Mouse (Mus musculus) erythroblast, adult 5-6 weeks (primary cell): Measurements from ENCODE around the gene Eml4. TPM values are rescaled to one million over a fixed set of nuclear protein-coding genes. Genes with fewer than 3 reads are reported as not detected.

Experiments
- ATAC-seq: replicated peaks from 2 replicates; pipeline ENCODE4 v1.8.0; 2016; ENCODE audit warnings: moderate number of reproducible peaks, mild to moderate bottlenecking, moderate TSS enrichment, inconsistent platforms; ENCODE audit not compliant: poor library complexity, low FRiP score, severe bottlenecking
- total RNA-seq, 2 experiments: library from RNA; stranded (forward) in 1 of 2; stranded (reverse) in 1 of 2; fragments of 150-400 nt in 1 of 2; fragments of 200-764, 138-1000 nt in 1 of 2; gene quantifications; 2 replicates each; pipeline versions ENCODE4 v1.2.3 to v1.2.4; 2015 to 2017; ENCODE audit warnings: low replicate concordance in 2 of 2

Eml4 gene
- total RNA-seq, 2 experiments from 2014 or later = 8.1 to 10.4 TPM

DNA sequence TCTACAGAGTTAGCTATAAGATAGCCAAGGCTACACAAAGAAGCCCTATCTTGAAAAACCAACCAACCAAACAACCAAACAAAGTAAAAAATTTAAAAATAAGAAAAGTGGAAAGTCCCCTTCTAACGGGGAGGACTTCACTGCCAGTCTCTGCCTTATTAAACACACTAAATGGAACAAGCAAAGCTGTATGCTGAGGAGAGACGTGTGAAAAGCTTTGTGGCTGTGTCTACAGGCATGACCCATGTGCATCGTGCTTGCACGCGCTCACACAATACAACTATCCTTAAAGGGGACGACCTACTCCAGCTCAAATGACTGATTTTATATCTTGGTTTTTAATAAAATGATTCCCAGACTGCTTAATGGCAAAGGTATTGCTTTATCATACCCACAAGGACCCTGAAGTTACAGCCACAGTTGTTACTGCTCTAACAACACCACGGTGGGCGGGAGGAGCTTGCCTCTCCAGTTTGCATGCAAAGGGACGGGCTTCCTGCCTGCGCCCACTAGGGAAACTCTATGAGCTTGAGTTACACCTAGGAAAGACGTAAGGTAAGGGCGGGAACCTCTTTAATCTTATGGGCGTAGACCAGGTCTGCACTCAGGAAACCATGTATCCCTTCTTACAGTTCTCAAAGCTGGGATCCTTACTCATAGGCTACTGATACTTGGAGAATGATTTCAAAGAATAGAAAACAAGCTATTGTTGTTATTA lies 11.2 kb upstream of the Eml4 start:
- ATAC-seq = no peak

DNA sequence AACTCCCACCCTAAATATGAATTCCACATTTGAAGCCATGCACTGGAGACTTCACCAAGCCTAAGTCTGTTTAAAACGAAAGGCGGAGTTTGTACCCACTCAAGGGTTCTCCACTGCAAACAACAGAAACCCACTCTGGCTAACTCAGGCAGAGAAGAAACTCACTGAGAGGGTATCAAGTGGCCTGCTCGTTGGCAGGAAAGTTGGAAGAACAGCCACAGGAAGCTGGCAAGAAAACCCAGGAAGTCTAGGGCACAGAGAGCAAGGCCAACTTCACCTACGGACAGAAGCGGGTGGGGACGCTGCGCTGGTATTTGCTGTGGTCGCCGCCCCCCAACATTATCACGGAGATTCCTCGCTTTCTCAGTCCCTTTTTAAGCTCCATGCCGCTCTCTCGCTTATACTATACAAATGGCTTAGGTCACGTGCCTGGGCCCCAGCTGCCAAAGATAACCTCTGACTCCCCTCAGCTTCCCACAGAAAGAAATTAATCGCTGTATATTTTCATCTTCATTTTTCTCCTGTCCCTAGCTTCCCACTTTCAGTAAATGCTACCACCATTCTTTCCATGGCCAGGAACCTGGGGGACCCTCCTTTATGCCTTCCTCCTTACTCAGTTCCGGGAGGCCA lies 9.7 kb upstream of the Eml4 start:
- ATAC-seq = no peak

DNA sequence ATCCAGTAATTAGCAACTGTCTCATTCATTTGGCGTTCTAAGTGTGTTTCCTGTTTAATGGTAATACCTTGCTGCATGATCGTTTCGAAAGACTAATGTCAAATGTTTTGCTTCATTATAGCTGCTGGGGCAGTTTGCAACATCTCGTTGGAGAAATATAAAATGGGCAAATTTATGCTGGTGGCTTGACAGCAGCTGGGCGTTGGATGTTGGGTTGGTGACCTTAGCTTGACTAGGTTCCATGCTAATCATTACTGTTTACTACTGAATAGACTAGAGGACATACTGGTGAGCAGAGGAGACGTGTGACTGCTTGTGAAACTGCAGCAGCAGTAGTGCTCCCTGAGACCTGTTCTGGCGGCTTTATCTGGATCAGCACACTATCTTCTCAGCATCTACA lies 6.5 kb upstream of the Eml4 start:
- no peak for ATAC-seq

DNA sequence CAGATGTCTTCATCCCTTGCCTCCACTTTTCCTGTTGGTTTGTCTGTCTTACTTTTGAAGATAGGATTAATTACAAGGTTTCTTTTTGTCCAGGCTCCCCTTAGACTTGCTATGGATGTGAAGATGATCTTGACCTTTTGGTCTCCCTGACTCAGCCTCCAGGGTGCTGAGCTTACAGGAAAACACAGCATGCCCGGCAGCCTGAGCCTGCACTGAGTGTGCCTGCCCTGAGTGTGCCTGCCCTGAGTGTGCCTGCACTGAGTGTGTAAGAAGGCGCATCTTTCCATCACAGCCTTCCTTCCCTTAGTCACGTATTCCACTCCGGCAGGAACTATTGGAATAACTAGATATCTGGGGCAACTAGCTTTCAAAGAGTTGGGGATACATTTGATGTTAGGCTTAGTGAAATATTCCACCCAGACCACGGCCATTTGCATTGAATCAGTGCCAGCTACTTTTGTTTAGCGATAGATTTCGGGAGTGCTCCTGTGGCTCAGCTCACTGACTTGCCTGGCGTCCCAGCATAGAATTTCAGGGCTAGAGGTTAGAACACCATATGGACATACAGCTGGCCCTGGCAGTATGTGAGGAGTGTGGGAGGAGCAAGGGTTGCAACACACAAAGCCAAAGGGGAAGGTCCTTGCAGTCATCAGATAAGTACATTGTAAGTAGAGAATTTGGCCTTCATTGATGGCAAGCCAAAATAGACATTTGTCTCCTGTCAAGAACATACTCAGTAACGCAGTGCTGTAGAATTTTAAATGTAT lies 2.5 kb upstream of the Eml4 start:
- ATAC-seq = no peak

DNA sequence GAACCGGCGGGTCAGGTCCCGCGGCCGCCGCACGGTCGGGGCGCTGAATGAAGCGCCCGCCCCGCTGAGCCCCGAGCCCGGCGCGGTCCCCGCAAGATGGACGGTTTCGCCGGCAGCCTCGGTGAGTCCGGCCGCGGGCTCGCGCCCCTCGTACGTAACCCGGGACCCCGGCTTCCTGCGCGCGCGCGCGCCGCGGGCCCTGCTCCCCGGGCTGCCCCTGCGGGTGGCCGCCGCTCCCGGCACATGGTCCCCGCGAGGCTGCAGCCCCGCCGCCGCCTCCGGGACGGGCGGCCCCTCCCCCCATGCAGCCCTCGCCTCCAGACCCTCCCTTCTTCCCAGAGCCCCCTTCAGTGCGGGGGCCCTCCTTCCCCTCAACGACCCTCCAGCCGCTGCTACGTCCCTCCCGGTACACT lies 394 bp downstream of the Eml4 start:
- ATAC-seq = no peak

DNA sequence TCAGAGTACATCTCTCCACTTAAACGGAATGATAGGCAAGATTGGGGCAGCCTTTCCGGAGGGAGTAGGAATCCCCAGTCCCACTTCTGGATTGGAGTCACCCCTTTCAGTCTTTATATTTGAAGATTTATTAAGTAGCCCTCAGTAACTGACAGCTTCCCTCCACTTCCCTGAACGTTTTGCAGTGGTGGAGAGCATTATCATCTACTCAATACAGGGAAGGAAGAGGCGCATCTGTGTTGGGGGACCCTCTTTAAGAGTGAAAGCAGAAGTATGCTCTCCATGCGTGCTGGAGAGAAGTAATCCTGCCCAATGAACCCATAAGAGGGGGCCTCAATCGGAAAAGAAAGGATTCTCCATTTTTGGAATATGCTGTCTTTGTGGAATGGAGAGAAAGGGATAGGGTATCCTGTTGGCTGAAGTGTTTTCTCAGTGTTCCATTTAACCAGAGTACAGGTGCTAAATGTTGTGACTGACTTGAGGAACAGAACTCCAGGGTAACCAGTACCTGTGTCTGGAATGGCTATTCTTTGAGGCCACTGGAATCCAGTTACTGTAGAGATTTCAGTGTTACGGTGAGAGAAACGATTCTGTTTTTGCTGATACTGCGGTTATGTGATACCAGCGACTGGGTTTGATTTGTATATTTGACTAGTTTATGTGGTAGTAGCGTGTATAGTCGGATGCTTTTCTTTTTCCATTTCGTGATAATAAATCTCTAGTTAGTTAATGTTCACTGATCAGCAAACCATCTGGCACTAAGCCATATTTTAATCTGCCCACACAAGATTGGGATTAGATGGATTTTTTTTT lies 1.1 kb downstream of the Eml4 start:
- no peak for ATAC-seq

DNA sequence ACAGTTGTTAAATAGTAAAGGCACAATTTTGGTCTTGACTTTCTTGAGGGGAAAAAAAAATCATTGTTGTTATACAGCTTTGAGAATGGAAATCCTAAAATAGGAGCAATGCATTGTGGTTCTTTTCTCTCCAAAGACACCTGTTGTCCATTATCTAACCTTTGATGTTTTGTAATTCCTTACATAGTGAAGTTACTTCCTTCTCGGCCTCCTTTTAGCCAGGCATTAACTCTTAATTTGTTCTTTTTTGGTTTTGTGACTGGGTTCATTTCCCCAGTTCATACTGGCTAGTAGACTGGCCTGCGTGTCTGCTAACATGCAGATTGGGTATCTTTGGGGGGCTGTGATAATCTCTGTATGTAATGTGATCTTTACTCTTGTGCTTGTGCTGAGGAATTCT lies 1.7 kb downstream of the Eml4 start:
- ATAC-seq = no peak

DNA sequence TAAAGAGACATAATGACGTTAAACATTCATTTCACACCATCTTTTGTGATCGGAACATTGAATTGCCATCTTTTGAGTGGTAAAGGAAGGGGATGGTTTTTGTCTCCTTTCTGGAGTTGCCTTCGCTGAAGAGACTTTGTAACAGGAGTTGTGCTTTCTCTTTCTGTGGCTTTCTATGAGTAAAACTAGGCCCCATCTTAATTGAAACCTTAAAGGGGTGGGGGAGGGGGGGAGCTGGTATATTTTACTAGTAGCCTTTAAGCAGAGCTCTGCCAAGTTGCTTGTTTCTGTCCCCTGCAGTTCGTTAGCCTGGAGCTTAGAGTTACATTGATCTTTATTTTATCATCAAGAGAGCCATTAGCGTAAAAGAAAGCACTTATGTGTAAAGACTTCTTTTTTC lies 2.3 kb downstream of the Eml4 start:
- ATAC-seq = no peak

DNA sequence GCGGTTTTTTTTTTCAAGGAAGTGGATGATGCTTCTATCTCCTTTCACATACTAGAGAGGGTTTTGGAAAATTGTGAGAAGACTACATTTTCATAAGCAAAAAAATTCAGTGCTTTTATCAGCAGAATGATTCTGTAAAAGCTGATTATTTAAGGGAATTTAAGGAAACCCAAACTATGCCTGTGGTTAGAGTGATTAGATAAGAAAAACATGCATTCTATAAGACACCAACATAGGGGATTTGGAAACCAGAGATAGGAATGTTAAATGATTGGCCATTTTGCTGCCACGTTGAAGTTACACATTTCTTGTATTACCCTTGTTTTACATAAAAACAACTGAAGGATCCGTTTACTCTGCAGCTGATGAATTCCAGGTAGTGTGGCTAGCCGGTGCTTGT lies 2.7 kb downstream of the Eml4 start:
- ATAC-seq = no peak

DNA sequence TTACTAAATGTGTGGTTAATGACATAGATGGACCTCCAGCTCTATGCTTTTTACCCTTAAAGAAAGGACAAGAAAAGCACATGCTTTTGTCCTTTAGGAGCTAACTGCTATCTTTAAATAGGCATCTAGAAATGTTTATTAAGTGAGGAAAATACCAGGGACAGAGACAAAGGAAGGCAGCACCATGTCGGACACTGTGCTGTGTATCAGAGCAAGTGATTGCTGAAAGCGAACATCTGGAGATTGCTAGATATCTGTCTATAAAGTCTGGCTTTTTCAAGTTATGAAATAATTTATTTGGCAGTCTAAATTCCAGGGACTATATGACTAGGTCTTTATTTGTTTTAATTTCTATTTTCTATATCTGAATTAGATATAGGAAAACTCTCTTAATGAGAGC lies 4.8 kb downstream of the Eml4 start:
- no peak for ATAC-seq

DNA sequence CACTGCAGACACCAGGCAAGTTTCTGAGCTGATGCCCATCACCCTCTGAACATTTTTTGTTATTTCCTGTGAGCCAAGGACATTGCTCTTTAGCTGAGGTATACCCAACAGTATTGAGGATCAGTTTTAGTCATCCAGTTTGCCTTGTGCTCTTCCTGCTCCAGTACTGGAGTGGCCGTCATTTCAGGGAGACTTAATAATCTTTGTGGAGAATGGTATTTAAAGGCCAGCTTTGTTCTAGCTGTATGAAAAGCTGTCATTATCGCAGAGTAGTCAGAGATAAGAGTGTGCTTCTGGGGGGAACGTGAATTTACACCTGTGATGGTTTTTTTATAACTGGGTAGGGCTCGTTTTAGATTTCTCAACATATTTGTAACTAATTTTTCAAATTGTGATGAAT lies 9.2 kb downstream of the Eml4 start:
- no peak for ATAC-seq

DNA sequence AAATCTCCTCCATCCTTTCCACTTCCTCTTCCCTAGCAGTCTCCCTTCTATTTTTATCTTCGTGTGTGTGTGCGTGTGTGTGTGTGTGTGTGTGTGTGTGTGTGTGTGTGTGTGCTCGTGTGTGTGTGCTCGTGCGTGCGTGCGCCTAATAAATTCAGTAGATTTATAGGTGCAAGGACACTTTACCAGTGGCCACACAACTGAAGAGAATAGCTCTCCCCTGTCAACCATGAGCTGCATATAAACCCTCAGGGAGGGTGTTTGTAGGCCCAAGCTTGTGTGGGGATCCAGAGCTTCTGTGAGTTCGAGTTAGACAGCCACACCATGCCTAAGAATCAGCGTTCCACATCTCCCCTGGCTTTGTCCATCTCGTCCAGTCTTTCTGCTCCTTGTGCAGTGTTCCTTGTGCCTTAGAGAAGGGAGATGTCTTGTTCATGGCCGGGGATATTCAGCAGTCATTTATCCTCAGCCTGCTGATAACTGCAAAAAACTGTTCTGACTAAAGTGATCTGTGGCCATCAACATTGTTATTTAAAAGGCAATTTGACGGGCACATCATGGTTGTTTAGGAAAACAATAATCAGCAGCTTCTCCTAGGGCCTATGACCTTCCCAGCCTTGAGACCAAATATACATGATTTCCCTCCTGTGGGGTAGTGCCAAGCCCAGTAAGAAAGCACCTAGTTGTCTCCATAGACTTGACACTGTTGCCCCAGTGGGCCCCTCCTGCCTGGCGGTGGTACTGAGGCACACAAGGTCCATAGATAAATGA lies 10.2 kb downstream of the Eml4 start:
- no peak for ATAC-seq

DNA sequence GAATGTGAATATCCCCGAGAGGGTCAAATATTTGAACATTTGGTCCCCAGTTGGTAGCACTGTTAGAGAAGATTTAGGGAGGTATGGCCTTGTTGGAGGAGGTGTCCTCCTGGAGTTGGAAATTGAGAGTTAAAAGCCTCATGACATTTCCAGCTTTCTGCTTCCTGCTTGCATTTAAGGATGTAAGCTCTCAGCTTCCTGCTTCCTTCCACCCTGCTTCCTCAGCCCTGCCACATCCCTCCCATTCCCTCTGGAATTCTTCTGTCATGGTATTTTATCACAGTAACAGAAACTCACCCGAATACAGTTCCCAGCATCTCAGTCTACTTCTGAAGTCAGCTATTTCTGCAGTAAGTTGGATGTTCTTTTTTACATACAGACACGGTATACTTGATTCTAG lies 12.3 kb downstream of the Eml4 start:
- no peak for ATAC-seq

DNA sequence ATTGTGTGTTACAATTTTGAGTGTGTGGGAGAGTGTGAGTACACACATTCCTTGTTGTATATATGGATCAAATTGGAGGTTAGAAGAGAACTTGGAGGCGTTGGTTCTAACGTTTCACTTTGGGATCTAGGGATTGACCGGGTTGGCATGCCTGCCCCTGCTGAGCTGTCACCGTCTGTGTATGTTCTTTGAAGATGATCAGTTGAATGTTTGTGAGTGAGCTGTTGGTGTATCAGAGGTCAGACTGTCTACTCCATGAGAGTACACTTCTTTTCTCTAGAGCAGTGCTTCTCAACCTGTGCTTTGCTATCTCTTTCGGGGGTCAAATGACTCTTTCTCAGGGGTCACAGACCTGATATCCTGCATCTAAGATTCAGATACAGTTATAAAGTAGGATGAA lies 13.6 kb downstream of the Eml4 start:
- ATAC-seq = no peak

DNA sequence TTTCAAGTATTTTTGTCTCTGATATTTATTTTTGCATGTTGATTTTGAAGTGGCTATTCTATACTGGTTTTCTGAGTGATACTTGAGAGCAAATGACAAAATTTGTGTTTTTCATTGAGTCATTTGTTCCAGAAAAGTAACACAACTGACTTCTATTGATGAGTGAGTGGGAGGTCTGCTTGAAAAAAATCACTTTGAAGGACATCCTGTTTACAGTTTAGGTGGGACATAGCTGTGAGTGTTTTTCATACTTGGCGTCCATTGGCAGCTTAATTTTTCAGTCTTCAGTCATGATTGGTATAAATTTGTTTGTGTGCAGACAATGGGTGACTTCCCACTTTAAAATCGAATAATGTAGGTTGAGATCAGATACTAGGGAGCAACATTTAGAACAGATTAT lies 14.4 kb downstream of the Eml4 start:
- no peak for ATAC-seq

DNA sequence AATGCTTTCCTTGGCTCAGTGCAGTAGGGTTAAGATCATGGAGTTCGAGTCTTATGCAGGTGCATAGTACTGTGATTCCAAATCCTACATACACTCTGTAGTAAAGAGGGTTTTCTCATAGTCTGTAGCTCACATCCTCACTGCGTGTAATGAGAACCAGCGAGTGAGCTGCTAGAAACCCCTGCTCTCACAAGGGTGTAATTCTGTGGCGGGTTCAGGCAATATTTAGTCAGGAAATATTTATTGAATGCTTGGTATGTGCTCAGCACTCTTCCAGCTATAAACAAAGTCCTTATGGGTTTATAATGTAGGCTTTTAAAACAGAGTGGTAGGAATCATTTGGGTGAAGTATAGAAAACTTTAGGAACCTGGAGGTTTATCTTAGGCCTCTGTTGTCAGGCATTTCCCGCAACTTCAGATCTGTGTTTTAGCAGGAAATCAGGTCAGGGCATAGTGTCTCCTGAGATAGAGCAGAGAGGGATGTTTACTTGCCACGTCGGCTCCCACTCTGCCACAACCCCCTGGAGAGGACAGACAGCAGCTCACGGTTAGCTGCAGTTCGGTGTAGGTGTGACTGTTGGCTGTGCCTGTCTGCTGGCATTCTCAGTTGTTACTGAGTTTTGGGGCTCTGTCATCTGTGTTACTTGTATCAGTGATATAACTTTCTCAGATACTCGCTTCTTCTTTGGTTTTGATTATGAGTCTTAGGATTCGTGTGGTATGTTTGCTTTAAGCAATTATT lies 15.1 kb downstream of the Eml4 start:
- ATAC-seq = no peak

DNA sequence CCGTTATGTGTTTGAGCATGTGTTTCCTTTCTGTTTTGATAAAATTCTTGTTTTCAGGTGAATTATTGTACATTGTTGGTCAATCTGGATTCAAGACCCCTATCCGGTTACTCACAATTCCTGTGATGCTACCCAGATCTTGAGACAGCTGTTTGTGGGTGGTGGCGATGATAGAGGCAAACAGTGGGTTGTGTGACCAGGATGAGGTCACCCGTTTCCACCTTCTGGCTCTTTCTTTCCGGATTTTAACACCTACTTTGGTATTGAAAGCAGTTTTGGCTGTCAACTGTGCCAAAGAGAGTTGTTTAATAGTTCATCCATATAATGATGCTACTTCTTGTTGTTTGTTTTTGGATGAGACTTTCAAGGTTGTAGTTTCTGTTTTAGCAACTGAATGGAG lies 16.7 kb downstream of the Eml4 start:
- ATAC-seq = no peak

DNA sequence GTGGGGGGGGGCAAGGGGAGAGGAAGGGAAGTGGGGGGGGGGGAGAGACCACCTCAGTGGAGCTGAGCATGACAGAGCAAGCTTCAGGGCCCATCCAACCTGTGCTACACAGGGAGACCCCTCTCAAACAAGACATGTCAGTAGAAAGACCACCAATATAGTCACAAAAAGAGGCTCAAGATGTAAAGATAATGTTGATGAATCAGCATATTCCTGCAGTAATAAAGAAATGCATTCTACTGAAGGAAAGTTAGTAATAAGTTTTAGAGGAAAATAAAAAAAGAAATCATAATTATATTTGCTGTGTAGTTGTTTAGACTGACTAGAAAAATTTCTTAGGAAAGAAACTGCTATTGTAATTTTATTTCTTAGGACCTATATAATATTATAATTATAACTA lies 23.4 kb downstream of the Eml4 start:
- no peak for ATAC-seq

DNA sequence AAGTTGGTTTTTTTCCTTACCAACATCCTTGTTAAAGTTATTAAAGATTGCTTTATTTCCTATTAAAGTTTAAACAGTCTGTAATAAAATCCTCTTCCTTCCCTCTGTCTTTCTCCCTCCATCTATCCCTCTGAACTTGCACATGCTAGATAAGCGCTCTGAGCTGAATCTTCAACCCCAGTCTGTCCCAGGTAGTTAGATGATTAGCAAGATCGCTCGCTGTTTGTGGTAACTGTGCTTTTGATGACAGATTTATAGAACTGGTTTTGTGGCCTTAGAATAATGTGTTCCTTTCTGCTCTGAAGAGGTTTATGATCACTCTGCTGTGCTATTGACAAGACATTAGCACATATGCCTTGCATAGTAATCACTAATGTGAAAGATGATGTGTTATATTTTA lies 25.1 kb downstream of the Eml4 start:
- ATAC-seq = no peak
